Mouse (Mus musculus) liver, embryonic 14.5 days (tissue): ENCODE data around the gene Elmsan1. TPM values are rescaled to one million over a fixed set of nuclear protein-coding genes. Genes with fewer than 3 reads are reported as not detected.

Source experiments
- ATAC-seq: fragments of 200-750 bp; cut with Nextera tagmentation; 2 replicates; pipeline ENCODE4 v1.8.0; 2017; ENCODE audit warnings: moderate number of reproducible peaks, mild to moderate bottlenecking, moderate library complexity; ENCODE audit not compliant: insufficient read depth
- DNase-seq, 3 experiments: peaks; one replicate each; pipeline ENCODE4 v3.0.0-alpha.2; 2012 to 2013; ENCODE audit warnings: low read depth in 3 of 3, low spot score in 3 of 3
- H3K27ac ChIP-seq: fragments of 300-500 bp; sonication (generic); 2 replicates; pipeline ENCODE4 v1.5.1; 2014; ENCODE audit warnings: moderate library complexity, mild to moderate bottlenecking, control low read depth, inconsistent platforms
- H3K27me3 ChIP-seq: fragments of 300-500 bp; sonication (generic); 2 replicates; pipeline ENCODE4 v1.6.1; 2014; ENCODE audit warnings: mild to moderate bottlenecking, low read length, moderate library complexity; ENCODE audit not compliant: control insufficient read depth, insufficient read depth
- H3K36me3 ChIP-seq: fragments of 300-500 bp; sonication (generic); replicated peaks from 2 replicates; pipeline ENCODE4 v1.6.1; 2014; ENCODE audit warnings: low read depth; ENCODE audit not compliant: control insufficient read depth, insufficient read depth
- H3K4me1 ChIP-seq, 2 experiments: fragments of 200-500 bp in 1 of 2; fragments of 300-500 bp in 1 of 2; sonication (generic) in 1 of 2; replicated peaks; 2 replicates each; pipeline ENCODE4 v1.6.1; 2012 to 2014; ENCODE audit warnings: antibody characterized with exemption in 1 of 2, inconsistent platforms in 1 of 2, low read length in 1 of 2; ENCODE audit not compliant: control insufficient read depth in 2 of 2, insufficient read depth in 2 of 2
- H3K4me2 ChIP-seq: fragments of 300-500 bp; sonication (generic); 2 replicates; pipeline ENCODE4 v1.6.1; 2014; ENCODE audit warnings: low read depth, mild to moderate bottlenecking, control low read depth, moderate library complexity
- H3K4me3 ChIP-seq, 2 experiments: fragments of 200-500 bp in 1 of 2; fragments of 300-500 bp in 1 of 2; sonication (generic) in 1 of 2; 2 replicates each; pipeline ENCODE4 v1.5.1; 2012 to 2014; ENCODE audit warnings: low read depth in 2 of 2, low read length in 2 of 2, mild to moderate bottlenecking in 2 of 2, control low read depth in 1 of 2, inconsistent platforms in 1 of 2, moderate library complexity in 1 of 2; ENCODE audit not compliant: insufficient read depth in 1 of 2
- H3K9ac ChIP-seq: fragments of 300-500 bp; sonication (generic); replicated peaks from 2 replicates; pipeline ENCODE4 v1.6.1; 2014; ENCODE audit warnings: mild to moderate bottlenecking, control low read depth, moderate library complexity
- H3K9me3 ChIP-seq: fragments of 300-500 bp; sonication (generic); 2 replicates; pipeline ENCODE4 v1.6.1; 2016; ENCODE audit warnings: low read length, mixed read lengths; ENCODE audit not compliant: control insufficient read depth
- CTCF ChIP-seq: IDR thresholded peaks from 2 replicates; pipeline ENCODE4 v1.5.1; 2016; ENCODE audit warnings: antibody characterized with exemption, low read depth, control low read depth
- EP300 ChIP-seq: IDR thresholded peaks from 2 replicates; pipeline ENCODE4 v1.6.1; 2016; ENCODE audit warnings: antibody characterized with exemption, low read depth
- WGBS: fragments of 180-500 bp; shearing (Covaris S2); extraction: QIAGEN DNeasy Blood & Tissue Kit; methylation state at CpG from one replicate; pipeline ENCODE4 v1.1.7; 2014; ENCODE audit not compliant: insufficient replicate concordance; 5-methylcytosine and 5-hydroxymethylcytosine counted together
- polyA plus RNA-seq, 2 experiments: library from polyadenylated mRNA; depleted of rRNA in 1 of 2; stranded (reverse) in 1 of 2; unstranded in 1 of 2; fragments of >200 nt; fragmentation: Nextera tagmentation in 1 of 2; extraction: Ambion mirVana in 1 of 2; gene quantifications; 2 replicates each; pipeline versions ENCODE4 v1.2.1 to v1.2.3; 2012 to 2014

Elmsan1 gene
- polyA plus RNA-seq, 2 experiments, result 4.3 to 4.5 TPM

- H3K27me3 ChIP-seq, result no peaks in the 10 kb centered on the region
- H3K9me3 ChIP-seq, result no peaks in the 10 kb centered on the region
- WGBS, result 61% methylated on average over 2 of the region's 2 CpGs
- H3K9ac ChIP-seq, result no peak overlapping the region
- DNase-seq, result no peak
- no peak overlapping the region for H3K27ac ChIP-seq
- no peak overlapping the region for H3K4me3 ChIP-seq
- H3K36me3 ChIP-seq, result no peaks in the 10 kb centered on the region
- no peak for ATAC-seq
- no peaks in the 10 kb centered on the region for H3K4me1 ChIP-seq
- TF ChIP-seq EP300 (no peak), CTCF (no peak)
- no peak overlapping the region for H3K4me2 ChIP-seq
These were observed 91.8 kb downstream of the Elmsan1 start for GRCm38 (mm10) chr12:84126899-84127298.

GRCm38 (mm10) chr12:84125892-84126291 lies 92.8 kb downstream of the Elmsan1 start:
- Histone ChIP-seq H3K9ac (no peak overlapping the region), H3K27me3 (no peaks in the 10 kb centered on the region), H3K4me2 (no peak overlapping the region), H3K4me1 (no peaks in the 10 kb centered on the region), H3K36me3 (no peaks in the 10 kb centered on the region), H3K4me3 (no peak overlapping the region), H3K9me3 (no peaks in the 10 kb centered on the region), H3K27ac (no peak overlapping the region)
- DNase-seq (no peak), ATAC-seq (no peak)
- no peak for TF ChIP-seq EP300
- no peak for TF ChIP-seq CTCF
- WGBS, result 76% methylated on average over 12 of the region's 12 CpGs

GRCm38 (mm10) chr12:84119584-84119983 lies 99.1 kb downstream of the Elmsan1 start:
- Histone ChIP-seq H3K27me3 (no peaks in the 10 kb centered on the region), H3K9me3 (no peaks in the 10 kb centered on the region), H3K27ac (no peak overlapping the region), H3K4me1 (no peaks in the 10 kb centered on the region; a peak in 1 of 4 replicates), H3K36me3 (no peaks in the 10 kb centered on the region), H3K4me3 (no peak overlapping the region), H3K4me2 (no peak overlapping the region), H3K9ac (no peak overlapping the region)
- no peak for DNase-seq
- TF ChIP-seq CTCF (no peak), EP300 (no peak)
- WGBS, result 75% methylated on average over 5 of the region's 5 CpGs
- no peak for ATAC-seq

DNA sequence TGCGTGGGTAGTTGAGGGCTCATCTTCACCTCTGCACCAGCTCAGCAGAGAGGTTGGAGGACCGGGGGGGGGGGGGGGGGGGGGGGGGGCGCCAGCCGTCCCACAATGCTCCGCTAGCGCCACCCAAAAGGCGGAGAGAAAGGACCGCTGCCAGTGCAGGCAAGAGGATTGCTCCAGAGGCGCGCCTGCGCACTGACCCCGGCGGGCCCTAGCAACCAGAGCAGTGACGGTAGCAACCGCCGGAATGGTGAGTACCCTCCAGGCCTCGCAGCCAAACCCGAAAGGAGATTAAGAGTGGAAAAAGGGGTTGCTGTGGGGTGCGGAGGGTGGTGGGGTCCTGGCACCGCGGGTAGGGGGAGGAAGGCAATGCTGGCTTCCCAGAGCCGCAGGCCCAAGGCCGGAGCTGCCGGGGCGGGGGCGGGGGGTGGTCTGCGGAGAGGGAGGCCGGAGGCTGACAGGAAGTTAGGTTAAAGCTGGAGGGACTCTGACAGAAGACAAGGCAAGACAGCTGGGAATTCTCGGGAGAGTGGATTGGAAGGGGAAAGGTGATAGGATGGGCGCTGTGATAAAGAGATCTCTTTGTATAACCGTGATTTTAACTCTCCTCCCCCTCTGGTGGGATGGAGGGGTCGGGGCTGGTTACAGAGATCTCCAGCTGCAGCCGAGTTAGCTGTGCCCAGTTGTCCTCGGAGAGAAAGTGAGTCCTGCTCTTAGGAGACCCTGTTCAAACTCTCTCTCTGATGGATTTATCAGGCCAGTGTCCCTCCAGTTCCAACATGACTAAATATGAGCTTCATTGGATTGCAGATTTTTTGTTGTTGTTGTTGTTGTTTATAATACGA lies 104.3 kb downstream of the Elmsan1 start, which contains the start of gene Dnal1:
Dnal1 (plus strand) TSS at position 214 of the 842 bp plus-strand sequence.
- H3K27ac ChIP-seq, result no peak within 1 kb of the TSS
- H3K4me3 ChIP-seq, result peak within 1 kb of the TSS; percentile 50 to 78
- no peaks in the 10 kb centered on the region for H3K27me3 ChIP-seq
- DNase-seq (peak; percentile 59 to 67 (median 60)), ATAC-seq (peak; percentile 69)
- 2% methylated on average over 31 of the region's 35 CpGs for WGBS
- H3K4me1 ChIP-seq, result no peaks in the 10 kb centered on the region; a peak in 1 of 4 replicates
- no peaks in the 10 kb centered on the region for H3K9me3 ChIP-seq
- peak within 1 kb of the TSS; percentile 57 for H3K4me2 ChIP-seq
- H3K9ac ChIP-seq, result no peak within 1 kb of the TSS
- TF ChIP-seq EP300, result no peak
- no peaks in the 10 kb centered on the region for H3K36me3 ChIP-seq

DNA sequence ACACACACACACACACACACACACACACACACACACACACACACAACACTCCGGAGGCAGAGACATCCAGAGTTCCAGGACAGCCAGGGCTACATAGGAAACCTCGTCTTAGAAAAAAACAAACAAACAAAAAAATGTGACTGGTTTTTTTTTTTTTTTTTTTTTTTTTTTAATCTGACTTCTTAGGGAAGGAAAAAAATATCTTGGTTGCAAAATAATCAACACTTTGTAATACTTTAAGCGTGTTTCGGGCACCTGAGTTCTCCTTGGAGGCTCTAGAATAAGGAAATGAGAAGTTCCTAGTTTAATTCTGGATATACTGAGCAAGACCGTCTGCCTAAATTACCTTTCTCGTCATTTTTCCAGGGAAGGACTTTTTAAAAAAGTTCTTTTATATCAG lies 105.0 kb downstream of the Elmsan1 start:
- Histone ChIP-seq H3K36me3 (no peaks in the 10 kb centered on the region), H3K4me3 (peak overlapping the region; percentile 30 to 50; a peak in 3 of 4 replicates), H3K27me3 (no peaks in the 10 kb centered on the region), H3K4me2 (peak overlapping the region; percentile 57), H3K4me1 (no peaks in the 10 kb centered on the region; a peak in 1 of 4 replicates), H3K27ac (no peak overlapping the region), H3K9ac (no peak overlapping the region), H3K9me3 (no peaks in the 10 kb centered on the region)
- no peak for ATAC-seq
- no peak for TF ChIP-seq EP300
- TF ChIP-seq CTCF, result no peak
- WGBS, result 41% methylated on average over 6 of the region's 6 CpGs
- no peak for DNase-seq
